Mouse (Mus musculus) heart, embryonic 16.5 days (tissue): ENCODE data around the gene Clstn2. TPM values are rescaled to one million over a fixed set of nuclear protein-coding genes. Genes with fewer than 3 reads are reported as not detected.
A peak's percentile ranks its signal among the peaks of the same experiment; 100 is the strongest.

Experiments used
- ATAC-seq: fragments of 200-750 bp; cut with Nextera tagmentation; replicated peaks from 2 replicates; pipeline ENCODE4 v1.8.0; 2017; ENCODE audit warnings: moderate number of reproducible peaks; ENCODE audit not compliant: insufficient read depth, low FRiP score; ENCODE audit errors: extremely low read depth
- H3K27ac ChIP-seq: fragments of 300-500 bp; sonication (generic); 2 replicates; pipeline ENCODE4 v1.5.1; 2014; ENCODE audit warnings: mild to moderate bottlenecking, low read length, control low read depth, moderate library complexity
- H3K27me3 ChIP-seq: fragments of 300-500 bp; sonication (generic); 2 replicates; pipeline ENCODE4 v1.6.1; 2014; ENCODE audit warnings: low read length, mixed read lengths; ENCODE audit not compliant: control insufficient read depth, insufficient read depth
- H3K36me3 ChIP-seq: fragments of 300-500 bp; sonication (generic); 2 replicates; pipeline ENCODE4 v1.6.1; 2014; ENCODE audit not compliant: control insufficient read depth, insufficient read depth
- H3K4me1 ChIP-seq: fragments of 300-500 bp; sonication (generic); 2 replicates; pipeline ENCODE4 v1.6.1; 2014; ENCODE audit warnings: low read length, mixed read lengths; ENCODE audit not compliant: control insufficient read depth, insufficient read depth
- H3K4me2 ChIP-seq: fragments of 300-500 bp; sonication (generic); 2 replicates; pipeline ENCODE4 v1.6.1; 2014; ENCODE audit warnings: low read depth, mild to moderate bottlenecking, control low read depth, low read length
- H3K4me3 ChIP-seq: fragments of 300-500 bp; sonication (generic); 2 replicates; pipeline ENCODE4 v1.5.1; 2014; ENCODE audit warnings: mild to moderate bottlenecking, control low read depth, low read length
- H3K9ac ChIP-seq: fragments of 300-500 bp; sonication (generic); 2 replicates; pipeline ENCODE4 v1.6.1; 2014; ENCODE audit warnings: low read length, control low read depth
- H3K9me3 ChIP-seq: fragments of 300-500 bp; sonication (generic); replicated peaks from 2 replicates; pipeline ENCODE4 v1.6.1; 2016; ENCODE audit warnings: low read length; ENCODE audit not compliant: control insufficient read depth
- WGBS: fragments of 180-500 bp; shearing (Covaris S2); extraction: QIAGEN DNeasy Blood & Tissue Kit; methylation state at CpG from one replicate; pipeline ENCODE4 v1.1.7; 2014; 5-methylcytosine and 5-hydroxymethylcytosine counted together
- polyA plus RNA-seq: library from polyadenylated mRNA; unstranded; fragments of >200 nt; fragmentation: Nextera tagmentation; extraction: Ambion mirVana; gene quantifications from 2 replicates; pipeline ENCODE4 v1.2.1, GENCODE M21; 2015

Gene Clstn2
- polyA plus RNA-seq, 1 experiment from 2014 or later = 0.35 TPM

- WGBS = 72% methylated on average over 6 of the region's 6 CpGs
- Histone ChIP-seq H3K4me3 (no peak overlapping the region), H3K27me3 (no peaks in the 10 kb centered on the region), H3K36me3 (no peaks in the 10 kb centered on the region), H3K9ac (no peak overlapping the region), H3K27ac (no peak overlapping the region), H3K9me3 (no peaks in the 10 kb centered on the region), H3K4me2 (no peak overlapping the region), H3K4me1 (no peaks in the 10 kb centered on the region)
- no peak for ATAC-seq
These were observed 469.9 kb downstream of the Clstn2 start for GRCm38 (mm10) chr9:97563121-97563520.

GRCm38 (mm10) chr9:97544359-97544758, 488.6 kb downstream of the Clstn2 start:
- WGBS = 62% methylated on average over 4 of the region's 4 CpGs
- Histone ChIP-seq H3K27me3 (no peaks in the 10 kb centered on the region), H3K4me2 (no peak overlapping the region), H3K9ac (no peak overlapping the region), H3K36me3 (no peaks in the 10 kb centered on the region), H3K4me1 (no peaks in the 10 kb centered on the region), H3K27ac (no peak overlapping the region), H3K9me3 (no peaks in the 10 kb centered on the region), H3K4me3 (no peak overlapping the region)
- ATAC-seq = peak; percentile 69

DNA sequence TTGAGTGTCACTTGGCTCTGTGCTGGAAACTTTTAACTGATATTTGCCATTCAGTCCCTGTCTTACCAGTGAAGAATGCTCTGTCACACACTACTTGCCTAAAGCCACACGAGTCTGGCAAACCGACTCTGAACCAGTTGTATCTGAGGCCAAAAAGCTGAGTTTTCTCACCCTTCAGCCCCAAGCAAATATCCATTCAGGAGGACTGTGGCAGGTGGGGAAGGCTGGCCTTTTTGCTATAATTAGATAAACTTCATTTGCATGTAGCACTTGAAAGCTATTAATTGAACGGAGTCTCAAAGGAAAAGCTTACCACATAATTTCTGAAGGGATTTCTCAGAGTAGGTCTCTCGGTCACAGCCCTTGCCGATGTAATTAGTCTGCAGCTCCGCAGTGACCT, 491.6 kb downstream of the Clstn2 start:
- no peak overlapping the region for H3K4me2 ChIP-seq
- no peaks in the 10 kb centered on the region for H3K4me1 ChIP-seq
- H3K27ac ChIP-seq = no peak overlapping the region
- H3K4me3 ChIP-seq = no peak overlapping the region
- no peaks in the 10 kb centered on the region for H3K27me3 ChIP-seq
- H3K9ac ChIP-seq = no peak overlapping the region
- H3K9me3 ChIP-seq = no peaks in the 10 kb centered on the region
- no peak for ATAC-seq
- H3K36me3 ChIP-seq = no peaks in the 10 kb centered on the region
- WGBS = 85% methylated on average over 6 of the region's 6 CpGs

- Histone ChIP-seq H3K27me3 (no peaks in the 10 kb centered on the region), H3K4me2 (no peak overlapping the region), H3K4me1 (no peaks in the 10 kb centered on the region), H3K9ac (no peak overlapping the region), H3K9me3 (no peaks in the 10 kb centered on the region), H3K36me3 (no peaks in the 10 kb centered on the region), H3K27ac (no peak overlapping the region), H3K4me3 (no peak overlapping the region)
- WGBS = 46% methylated on average over 8 of the region's 8 CpGs
- ATAC-seq = no peak
These were observed 494.8 kb downstream of the Clstn2 start for GRCm38 (mm10) chr9:97538075-97538779.

DNA sequence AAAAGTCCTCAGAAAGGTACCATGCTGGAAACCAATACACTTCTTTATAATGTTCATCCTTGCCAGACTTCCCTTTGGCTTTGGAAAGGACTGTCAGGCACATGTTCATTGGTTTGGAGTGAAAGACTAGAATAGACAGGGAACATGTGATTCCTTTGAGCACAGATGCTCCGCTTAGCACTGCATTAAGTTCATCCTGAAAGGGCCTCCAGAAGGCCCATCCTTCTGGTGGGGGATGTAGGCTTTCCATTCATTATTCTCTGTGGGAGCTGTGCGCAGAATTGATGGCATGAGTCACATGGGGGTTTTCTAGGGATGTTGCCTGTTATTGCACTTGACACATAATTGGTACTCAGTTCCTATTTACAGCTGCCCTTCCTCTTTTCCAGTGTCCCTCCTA, 498.8 kb downstream of the Clstn2 start:
- Histone ChIP-seq H3K27me3 (no peaks in the 10 kb centered on the region), H3K9me3 (no peaks in the 10 kb centered on the region), H3K4me2 (no peak overlapping the region), H3K4me1 (no peaks in the 10 kb centered on the region), H3K4me3 (no peak overlapping the region), H3K36me3 (no peaks in the 10 kb centered on the region), H3K9ac (no peak overlapping the region), H3K27ac (no peak overlapping the region)
- ATAC-seq = no peak
- 91% methylated on average over 2 of the region's 2 CpGs for WGBS

DNA sequence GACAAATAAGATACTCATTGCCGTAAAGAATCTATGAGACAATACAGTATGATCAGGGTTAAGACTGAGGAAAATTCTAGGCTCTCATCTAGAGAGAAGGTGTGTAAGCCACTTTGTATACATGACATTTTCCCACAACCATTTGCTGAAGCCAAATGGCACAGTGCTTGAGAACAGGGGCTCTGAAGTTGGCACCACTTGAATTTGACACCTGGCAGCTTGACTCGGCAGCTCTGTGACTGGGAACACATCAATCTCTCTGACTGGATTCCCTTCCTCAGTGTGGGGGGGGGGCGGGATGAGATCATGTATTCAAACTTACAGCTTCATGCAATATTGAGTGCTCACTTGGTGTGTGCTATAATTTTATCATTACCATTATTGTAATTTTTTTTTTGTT, 499.7 kb downstream of the Clstn2 start:
- Histone ChIP-seq H3K27me3 (no peaks in the 10 kb centered on the region), H3K9ac (no peak overlapping the region), H3K9me3 (no peaks in the 10 kb centered on the region), H3K4me2 (no peak overlapping the region), H3K36me3 (no peaks in the 10 kb centered on the region), H3K4me1 (no peaks in the 10 kb centered on the region), H3K27ac (no peak overlapping the region), H3K4me3 (no peak overlapping the region)
- 81% methylated on average over 3 of the region's 3 CpGs for WGBS
- no peak for ATAC-seq

GRCm38 (mm10) chr9:97532536-97532935, 500.4 kb downstream of the Clstn2 start:
- Histone ChIP-seq H3K9ac (no peak overlapping the region), H3K4me3 (no peak overlapping the region), H3K9me3 (no peaks in the 10 kb centered on the region), H3K4me2 (no peak overlapping the region), H3K27me3 (no peaks in the 10 kb centered on the region), H3K4me1 (no peaks in the 10 kb centered on the region), H3K27ac (no peak overlapping the region), H3K36me3 (no peaks in the 10 kb centered on the region)
- no peak for ATAC-seq
- 80% methylated on average over 13 of the region's 13 CpGs for WGBS

- H3K4me2 ChIP-seq = no peak overlapping the region
- H3K4me3 ChIP-seq = no peak overlapping the region
- no peaks in the 10 kb centered on the region for H3K27me3 ChIP-seq
- H3K9ac ChIP-seq = no peak overlapping the region
- H3K27ac ChIP-seq = no peak overlapping the region
- 77% methylated on average over 1 of the region's 1 CpGs for WGBS
- no peak for ATAC-seq
- no peaks in the 10 kb centered on the region for H3K9me3 ChIP-seq
- H3K4me1 ChIP-seq = no peaks in the 10 kb centered on the region
- H3K36me3 ChIP-seq = no peaks in the 10 kb centered on the region
These were observed 505.1 kb downstream of the Clstn2 start for GRCm38 (mm10) chr9:97527926-97528325.

DNA sequence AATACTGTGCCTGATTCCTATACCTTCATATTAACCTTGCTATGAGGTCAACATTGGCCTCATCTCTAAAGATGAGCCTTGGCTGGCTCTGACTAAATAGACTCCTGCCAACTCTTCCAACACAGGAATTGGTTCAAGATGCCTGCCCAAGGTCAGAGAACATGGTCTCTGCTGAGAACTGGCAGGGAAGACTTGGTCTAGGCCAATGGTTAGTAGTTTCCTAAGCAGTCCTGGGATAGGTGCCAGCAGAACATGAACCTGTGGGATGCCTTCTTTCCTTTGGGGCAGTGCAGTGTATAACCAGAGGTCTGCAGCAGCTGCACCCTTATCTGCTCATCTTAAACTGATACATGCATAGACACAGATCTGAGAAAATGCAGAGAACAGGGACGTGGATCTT, 505.7 kb downstream of the Clstn2 start:
- H3K4me2 ChIP-seq = no peak overlapping the region
- 77% methylated on average over 1 of the region's 1 CpGs for WGBS
- H3K36me3 ChIP-seq = no peaks in the 10 kb centered on the region
- no peak for ATAC-seq
- H3K4me3 ChIP-seq = no peak overlapping the region
- H3K4me1 ChIP-seq = no peaks in the 10 kb centered on the region
- no peak overlapping the region for H3K9ac ChIP-seq
- H3K27ac ChIP-seq = no peak overlapping the region
- no peaks in the 10 kb centered on the region for H3K9me3 ChIP-seq
- no peaks in the 10 kb centered on the region for H3K27me3 ChIP-seq
